Mouse (Mus musculus): ENCODE results near the gene Ogdh.

DNA sequence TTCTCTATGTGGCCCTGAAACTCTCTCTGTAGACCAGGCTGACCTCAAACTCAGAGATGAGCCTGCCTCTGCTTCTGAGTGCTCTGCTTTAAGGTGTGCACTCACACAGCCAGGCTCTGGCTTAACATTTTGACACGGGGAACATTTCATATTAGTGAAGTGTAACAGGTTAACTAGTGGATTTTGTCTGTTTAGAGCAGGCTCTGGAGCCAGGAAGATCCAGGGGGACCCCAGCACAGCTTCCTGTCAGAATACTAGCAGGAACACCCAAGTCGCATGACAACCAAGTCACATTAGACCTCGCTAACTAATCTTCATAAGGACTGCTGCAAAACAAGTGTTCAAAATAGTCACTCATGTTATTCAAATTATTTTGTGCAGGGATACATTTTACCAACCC is 550 bp upstream of the Ogdh start:
- TF ChIP-seq CTCF (conservative IDR thresholded peaks at IDR 0.05; ENCODE audit: insufficient read depth, insufficient read length, low read depth, low read length): no peak
- no peak for TF ChIP-seq POLR2A (IDR thresholded peaks at IDR 0.05; ENCODE audit: low read depth, low read length)
